Mouse (Mus musculus) heart, postnatal 0 days (tissue): ENCODE results near the gene E130208F15Rik.

Source experiments
- CTCF ChIP-seq: IDR thresholded peaks from 2 replicates; pipeline ENCODE4 v1.5.1; 2016; ENCODE audit warnings: antibody characterized with exemption, control low read depth, low read depth
- EP300 ChIP-seq: IDR thresholded peaks from 2 replicates; pipeline ENCODE4 v1.6.1; 2016; ENCODE audit warnings: antibody characterized with exemption, low read depth

- TF ChIP-seq CTCF: no peak
- TF ChIP-seq EP300: no peak
Measured at GRCm38 (mm10) chr7:30279536-30279935, 42.0 kb upstream of the E130208F15Rik start.
